Mouse (Mus musculus) spleen, postnatal 14 days (tissue): ENCODE results near the gene Kpna7.
"Not testable (repeated sequence)": the region's sequence is repeated elsewhere in the genome, so short reads cannot be mapped to it uniquely, and the experiment has no call there.

Source experiments
- DNase-seq, 2 experiments: peaks; one replicate each; pipeline ENCODE4 v3.0.0; 2021 to 2022; ENCODE audit warnings: low spot score in 2 of 2

Gene Kpna7

GRCm38 (mm10) chr5:145020712-145021111 lies 63.1 kb downstream of the Kpna7 start:
- DNase-seq = not testable (repeated sequence)

DNA sequence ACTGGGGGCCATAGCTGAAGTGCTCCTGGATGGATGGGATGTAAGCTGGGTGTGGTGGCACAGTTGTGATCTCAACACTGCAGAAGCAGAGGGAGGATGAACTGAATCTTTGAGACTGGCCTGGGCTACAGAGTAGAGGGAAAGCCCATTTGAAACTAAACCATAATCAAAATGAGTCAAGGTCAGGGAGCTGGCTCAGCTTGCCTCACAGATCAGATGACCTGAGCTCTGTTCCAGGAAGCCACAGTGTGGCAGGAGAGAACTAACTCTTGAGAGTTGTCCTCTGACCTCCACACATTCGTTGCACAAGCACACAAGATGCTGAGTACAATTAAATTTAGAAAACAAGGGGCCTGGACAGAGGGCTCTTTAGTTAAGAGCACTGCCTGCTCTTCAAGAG lies 63.6 kb downstream of the Kpna7 start:
- DNase-seq = not testable (repeated sequence)

DNA sequence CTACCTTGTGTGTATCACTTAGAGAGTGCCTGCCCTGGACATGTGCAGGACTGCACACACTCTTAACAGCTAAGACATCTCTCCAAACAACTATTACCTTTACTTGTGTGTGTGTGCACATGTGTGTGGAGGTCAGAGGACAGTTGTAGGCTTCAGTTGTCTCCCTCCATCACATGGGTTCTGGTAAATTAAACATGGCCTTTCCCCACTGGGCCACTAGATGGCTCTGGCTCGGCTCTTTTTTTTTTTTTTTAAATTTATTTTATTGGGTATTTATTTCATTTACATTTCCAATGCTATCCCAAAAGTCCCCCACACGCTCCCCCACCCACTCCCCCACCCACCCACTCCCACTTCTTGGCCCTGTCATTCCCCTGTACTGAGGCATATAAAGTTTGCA lies 67.1 kb downstream of the Kpna7 start:
- DNase-seq = not testable (repeated sequence)

DNA sequence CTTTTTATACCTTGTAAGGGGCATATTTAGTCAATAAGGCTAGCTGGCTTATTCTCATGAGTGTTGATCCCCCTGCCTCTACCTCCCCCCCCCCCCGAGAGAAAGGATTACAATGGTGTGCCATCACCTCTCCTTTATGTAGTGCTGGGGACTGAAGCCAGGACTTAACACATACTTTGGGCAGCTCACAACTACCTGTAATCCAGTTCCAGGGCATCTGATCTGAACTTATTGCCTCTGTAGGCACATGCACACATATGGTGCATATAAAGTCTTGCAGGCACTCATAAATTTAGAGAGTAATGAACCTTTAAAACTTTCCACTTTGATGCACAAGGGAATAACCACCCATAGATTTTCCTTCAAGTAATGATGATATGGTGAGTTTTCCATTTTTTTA lies 69.6 kb downstream of the Kpna7 start:
- DNase-seq = no peak

- no peak for DNase-seq
These were observed 74.8 kb downstream of the Kpna7 start for GRCm38 (mm10) chr5:145008878-145009659.

DNA sequence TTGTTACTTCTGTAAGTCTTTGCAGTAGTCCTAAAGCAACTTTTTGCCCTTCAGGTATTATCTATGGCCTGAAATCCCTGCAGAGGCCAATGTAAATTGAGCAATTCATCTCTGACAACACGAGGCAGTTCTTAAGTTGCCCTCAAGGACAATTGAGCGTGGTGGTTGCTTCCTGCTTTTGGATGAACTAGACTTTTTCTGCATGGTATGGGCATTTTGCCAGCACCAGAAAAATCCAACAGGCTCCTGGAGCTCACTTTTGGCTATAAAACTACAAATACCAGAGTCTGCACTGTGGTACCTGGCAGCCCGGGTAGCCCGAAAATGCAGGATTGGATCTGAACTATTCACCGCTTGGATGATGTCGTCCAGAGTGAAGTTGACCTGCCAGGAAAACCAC lies 78.2 kb downstream of the Kpna7 start:
- no peak for DNase-seq

DNA sequence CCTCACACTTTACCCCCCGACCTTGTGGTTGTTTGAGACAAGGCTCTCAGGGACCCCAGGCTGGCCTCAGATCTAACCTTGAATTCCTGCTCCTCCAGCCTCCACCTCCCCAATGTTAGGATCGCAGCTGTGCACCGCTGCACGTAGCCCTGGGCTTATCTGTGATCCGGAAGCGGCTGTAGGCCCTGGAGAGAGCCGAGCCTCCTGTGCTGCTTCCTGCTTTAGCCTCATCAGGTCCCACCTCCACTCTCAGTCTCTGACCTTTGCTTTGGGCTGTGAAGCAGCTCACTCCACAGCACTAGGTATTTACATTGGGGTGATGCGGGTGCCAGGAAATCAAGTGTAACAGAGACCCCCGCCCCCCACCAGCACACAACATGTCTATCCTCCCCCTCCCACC lies 79.3 kb downstream of the Kpna7 start:
- no peak for DNase-seq

GRCm38 (mm10) chr5:145003362-145003761 lies 80.5 kb downstream of the Kpna7 start:
- DNase-seq = no peak

GRCm38 (mm10) chr5:144998491-144998890 lies 85.3 kb downstream of the Kpna7 start:
- DNase-seq = no peak

GRCm38 (mm10) chr5:144990481-144990880 lies 93.3 kb downstream of the Kpna7 start:
- DNase-seq = no peak

DNA sequence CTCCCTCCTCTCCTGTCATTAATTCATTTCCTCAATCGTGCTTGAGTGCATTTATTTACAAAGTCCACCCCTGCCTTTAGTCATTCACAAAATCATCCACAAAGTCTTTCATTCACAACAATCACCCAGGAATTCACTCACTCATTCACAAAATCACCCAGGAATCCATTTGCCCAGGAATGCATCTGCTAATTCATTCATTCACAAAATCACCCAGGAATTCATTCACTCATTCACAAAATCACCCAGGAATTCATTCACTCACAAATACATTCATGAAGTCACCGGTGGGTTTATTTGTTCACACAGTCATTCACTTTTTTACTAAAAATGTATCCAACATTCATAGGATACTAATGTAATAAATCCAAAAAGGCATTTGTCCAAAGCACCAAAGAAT lies 93.8 kb downstream of the Kpna7 start:
- no peak for DNase-seq

- no peak for DNase-seq
These were observed 94.8 kb downstream of the Kpna7 start for GRCm38 (mm10) chr5:144989061-144989405.

- DNase-seq = no peak
These were observed 95.3 kb downstream of the Kpna7 start for GRCm38 (mm10) chr5:144988340-144989060.

DNA sequence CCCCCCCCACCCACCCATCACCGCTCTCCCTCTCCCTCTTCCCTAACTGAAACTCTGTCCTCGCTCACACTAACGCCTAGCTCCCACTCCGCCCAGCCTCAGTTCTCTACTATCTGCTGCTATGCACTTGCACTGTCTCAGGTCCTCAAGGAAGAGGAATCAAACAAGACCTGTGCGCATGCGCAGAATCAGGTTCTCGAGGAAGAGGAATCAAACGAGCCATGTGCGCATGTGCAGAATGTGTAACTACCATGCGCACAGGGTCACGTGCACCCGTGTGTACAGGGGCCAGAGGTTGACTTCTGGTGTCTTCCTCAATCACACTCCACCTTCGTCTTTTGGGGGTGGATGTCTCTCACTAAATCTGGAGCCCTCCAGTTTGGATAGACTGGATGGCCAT lies 96.3 kb downstream of the Kpna7 start:
- DNase-seq = no peak

DNA sequence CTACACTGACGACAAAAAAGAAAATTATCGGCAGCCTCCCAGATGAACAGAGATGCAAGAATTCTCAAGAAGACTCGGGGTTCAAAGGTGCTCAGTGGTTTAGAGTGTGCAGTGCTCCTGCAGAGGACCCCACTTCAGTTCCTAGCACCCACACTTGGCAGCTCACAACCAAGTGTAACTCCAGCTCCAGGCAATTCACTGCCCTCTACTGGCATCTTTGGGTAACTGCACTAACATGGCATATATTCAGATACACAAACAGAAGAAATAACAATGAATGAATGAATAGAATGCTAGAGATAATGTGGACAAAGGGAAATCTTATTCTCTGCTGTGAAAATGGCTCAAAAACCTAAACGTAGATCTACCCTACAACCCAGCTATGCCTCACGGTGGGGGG lies 99.0 kb downstream of the Kpna7 start:
- no peak for DNase-seq

DNA sequence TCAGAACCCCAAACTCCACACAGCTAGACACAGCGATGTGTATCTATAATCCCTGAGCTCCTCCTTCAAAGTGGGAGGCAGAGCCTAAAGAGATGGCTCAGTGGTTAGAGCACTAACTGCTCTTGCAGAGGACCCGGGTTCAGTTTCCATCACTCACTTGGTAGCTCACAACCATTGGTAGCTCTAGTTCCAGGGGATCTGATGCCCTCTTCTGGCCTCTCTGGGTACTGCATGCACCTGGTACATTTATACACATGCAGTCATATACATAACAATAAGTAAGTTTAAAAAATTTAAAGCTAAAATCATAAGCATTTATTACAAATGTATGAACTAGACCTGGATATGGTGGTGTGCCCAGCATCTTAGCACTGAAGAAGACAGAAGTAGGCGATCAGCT lies 100.6 kb downstream of the Kpna7 start:
- no peak for DNase-seq

DNA sequence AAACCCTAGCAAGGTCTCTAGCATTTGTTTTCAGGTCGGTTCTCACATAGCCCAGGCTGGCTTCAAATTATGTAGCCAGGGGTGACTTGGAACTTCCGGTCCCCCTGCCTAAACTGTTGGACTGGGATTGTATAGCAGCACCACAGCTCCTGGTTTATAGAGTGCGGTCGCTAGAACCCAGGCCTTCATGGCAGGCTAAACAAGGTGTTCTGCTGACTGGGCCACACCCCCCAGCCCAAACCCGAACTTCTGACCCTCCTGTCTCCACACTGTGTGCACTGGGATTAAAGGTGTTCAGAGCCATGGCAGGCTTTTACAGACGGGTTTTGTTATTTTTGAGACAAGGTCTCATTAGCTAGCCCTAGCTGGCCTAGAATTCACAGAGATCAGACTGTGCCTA lies 104.7 kb downstream of the Kpna7 start:
- DNase-seq = no peak

GRCm38 (mm10) chr5:144978533-144979107 lies 105.2 kb downstream of the Kpna7 start:
- no peak for DNase-seq

GRCm38 (mm10) chr5:144971266-144971665 lies 112.6 kb downstream of the Kpna7 start:
- no peak for DNase-seq

DNA sequence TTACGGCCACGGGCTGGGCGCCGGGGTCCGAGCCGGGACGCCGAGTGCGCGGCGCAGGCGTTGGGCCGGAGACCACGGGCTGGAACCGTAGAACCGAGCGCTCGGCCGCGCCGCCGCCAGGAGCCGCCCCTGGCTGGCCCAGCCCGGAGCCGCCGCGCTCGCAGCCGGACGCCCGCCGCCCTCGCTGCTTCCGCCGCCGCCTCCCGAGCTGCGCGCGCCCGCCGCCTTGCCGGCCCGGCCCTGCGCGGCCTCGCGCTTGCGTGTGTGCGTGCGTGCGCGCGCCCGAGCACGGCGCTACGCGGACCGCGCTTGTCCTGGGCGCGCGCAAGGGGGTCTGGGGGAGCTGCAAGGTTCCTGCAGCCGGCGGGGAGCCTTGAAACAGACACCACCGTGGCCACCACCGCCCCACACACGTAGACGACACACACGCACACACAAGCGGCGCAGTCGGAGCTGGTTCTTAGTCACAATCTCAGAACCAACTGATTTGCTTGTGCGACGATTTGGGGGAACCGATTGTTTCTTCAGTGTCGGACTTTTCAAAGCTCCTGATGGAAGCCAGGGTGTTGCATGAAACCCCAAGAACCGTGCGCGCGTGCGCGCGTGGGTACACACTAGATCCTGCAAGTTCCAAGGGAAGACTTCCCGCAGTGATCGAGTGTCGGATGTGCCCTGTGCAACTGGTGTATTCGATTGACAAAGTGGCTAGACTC lies 118.0 kb downstream of the Kpna7 start, which contains the start of gene Smurf1:
TSS of gene Smurf1 (minus strand) at position 209 of the 713 bp plus-strand sequence.
- DNase-seq = peak; percentile 45 to 71

- DNase-seq = peak; percentile 71 to 82
These were observed 118.8 kb downstream of the Kpna7 start for GRCm38 (mm10) chr5:144964872-144965638.
